Mouse (Mus musculus) heart, embryonic 10.5 days (tissue): Measurements from ENCODE around the gene Atg2a. TPM values are rescaled to one million over a fixed set of nuclear protein-coding genes. Genes with fewer than 3 reads are reported as not detected.

Experiments used
- DNase-seq: peaks from one replicate; pipeline ENCODE4 v3.0.0-alpha.2; 2017; ENCODE audit warnings: low spot score
- H3K27ac ChIP-seq: fragments of 300-500 bp; sonication (generic); 2 replicates; pipeline ENCODE4 v1.5.1; 2016; ENCODE audit warnings: mild to moderate bottlenecking
- H3K27me3 ChIP-seq: fragments of 300-500 bp; sonication (generic); 2 replicates; pipeline ENCODE4 v1.6.1; 2016; ENCODE audit warnings: mild to moderate bottlenecking; ENCODE audit not compliant: poor library complexity, insufficient read depth, severe bottlenecking
- H3K36me3 ChIP-seq: fragments of 300-500 bp; sonication (generic); 2 replicates; pipeline ENCODE4 v1.6.1; 2016; ENCODE audit warnings: mild to moderate bottlenecking, moderate library complexity
- H3K4me1 ChIP-seq: fragments of 300-500 bp; sonication (generic); 2 replicates; pipeline ENCODE4 v1.6.1; 2016; ENCODE audit warnings: mild to moderate bottlenecking
- H3K4me3 ChIP-seq: fragments of 300-500 bp; sonication (generic); 2 replicates; pipeline ENCODE4 v1.5.1; 2016; ENCODE audit warnings: mild to moderate bottlenecking, moderate library complexity
- H3K9me3 ChIP-seq: fragments of 300-500 bp; sonication (generic); 2 replicates; pipeline ENCODE4 v1.6.1; 2016; ENCODE audit warnings: mild to moderate bottlenecking, moderate library complexity
- WGBS: fragments of 180-500 bp; shearing (Covaris S2); methylation state at CpG from one replicate; pipeline ENCODE4 v1.1.7; 2016; 5-methylcytosine and 5-hydroxymethylcytosine counted together
- polyA plus RNA-seq: library from polyadenylated mRNA; unstranded; fragments of >200 nt; fragmentation: Nextera tagmentation; extraction: Ambion mirVana; gene quantifications from 2 replicates; pipeline ENCODE4 v1.2.1, GENCODE M21; 2016

The Atg2a gene
- polyA plus RNA-seq, 1 experiment from 2014 or later: 10.8 TPM

GRCm38 (mm10) chr19:6261379-6261778 is 19.9 kb downstream of the Atg2a start:
- H3K27ac ChIP-seq: no peak overlapping the region
- no peak overlapping the region for H3K4me3 ChIP-seq
- no peaks in the 10 kb centered on the region for H3K4me1 ChIP-seq
- 89% methylated on average over 14 of the region's 14 CpGs for WGBS
- no peaks in the 10 kb centered on the region for H3K27me3 ChIP-seq
- no peak for DNase-seq
- H3K36me3 ChIP-seq: peaks cover 62% of the 10 kb centered on the region
- H3K9me3 ChIP-seq: no peaks in the 10 kb centered on the region

GRCm38 (mm10) chr19:6262222-6262621 is 20.8 kb downstream of the Atg2a start:
- 58% methylated on average over 7 of the region's 7 CpGs for WGBS
- Histone ChIP-seq H3K4me3 (no peak overlapping the region), H3K9me3 (no peaks in the 10 kb centered on the region), H3K36me3 (peaks cover 54% of the 10 kb centered on the region), H3K27ac (no peak overlapping the region), H3K4me1 (no peaks in the 10 kb centered on the region), H3K27me3 (no peaks in the 10 kb centered on the region)
- no peak for DNase-seq

- 85% methylated on average over 8 of the region's 8 CpGs for WGBS
- peak overlapping the region; percentile 6; the same call in 1 of the 2 replicates for H3K4me3 ChIP-seq
- peaks cover 46% of the 10 kb centered on the region for H3K36me3 ChIP-seq
- H3K27ac ChIP-seq: no peak overlapping the region
- no peak for DNase-seq
- H3K4me1 ChIP-seq: no peaks in the 10 kb centered on the region
- H3K9me3 ChIP-seq: no peaks in the 10 kb centered on the region
- no peaks in the 10 kb centered on the region for H3K27me3 ChIP-seq
These were observed 21.5 kb downstream of the Atg2a start for GRCm38 (mm10) chr19:6262839-6263433.

- 0 out of 2 replicates have a peak, but pooled peaks cover 2% of the 10 kb centered on the region for H3K4me1 ChIP-seq
- no peak overlapping the region for H3K4me3 ChIP-seq
- 72% methylated on average over 9 of the region's 9 CpGs for WGBS
- peaks cover 34% of the 10 kb centered on the region for H3K36me3 ChIP-seq
- no peaks in the 10 kb centered on the region for H3K9me3 ChIP-seq
- no peaks in the 10 kb centered on the region for H3K27me3 ChIP-seq
- H3K27ac ChIP-seq: no peak overlapping the region
- DNase-seq: no peak
These were observed 22.7 kb downstream of the Atg2a start for GRCm38 (mm10) chr19:6264200-6264599.

GRCm38 (mm10) chr19:6264945-6265344 is 23.5 kb downstream of the Atg2a start:
- no peak overlapping the region for H3K27ac ChIP-seq
- H3K27me3 ChIP-seq: no peaks in the 10 kb centered on the region
- H3K9me3 ChIP-seq: no peaks in the 10 kb centered on the region
- no peak overlapping the region for H3K4me3 ChIP-seq
- 82% methylated on average over 8 of the region's 8 CpGs for WGBS
- H3K36me3 ChIP-seq: peaks cover 28% of the 10 kb centered on the region
- H3K4me1 ChIP-seq: 0 out of 2 replicates have a peak, but pooled peaks cover 2% of the 10 kb centered on the region
- no peak for DNase-seq

- no peak for DNase-seq
- Histone ChIP-seq H3K4me3 (no peak overlapping the region), H3K27me3 (no peaks in the 10 kb centered on the region), H3K4me1 (peaks cover 3% of the 10 kb centered on the region), H3K9me3 (no peaks in the 10 kb centered on the region), H3K27ac (no peak overlapping the region), H3K36me3 (peaks cover 20% of the 10 kb centered on the region)
- WGBS: 61% methylated on average over 6 of the region's 6 CpGs
These were observed 24.3 kb downstream of the Atg2a start for GRCm38 (mm10) chr19:6265727-6266182.

GRCm38 (mm10) chr19:6267306-6268169 is 26.1 kb downstream of the Atg2a start:
- H3K4me3 ChIP-seq: no peak overlapping the region
- WGBS: 66% methylated on average over 11 of the region's 11 CpGs
- H3K27ac ChIP-seq: no peak overlapping the region
- no peak for DNase-seq
- H3K9me3 ChIP-seq: no peaks in the 10 kb centered on the region
- H3K27me3 ChIP-seq: no peaks in the 10 kb centered on the region
- peaks cover 7% of the 10 kb centered on the region for H3K4me1 ChIP-seq
- peaks cover 2% of the 10 kb centered on the region for H3K36me3 ChIP-seq

- peak; percentile 94 for DNase-seq
- H3K36me3 ChIP-seq: no peaks in the 10 kb centered on the region
- WGBS: 13% methylated on average over 8 of the region's 8 CpGs
- no peak overlapping the region for H3K4me3 ChIP-seq
- no peak overlapping the region for H3K27ac ChIP-seq
- no peaks in the 10 kb centered on the region for H3K27me3 ChIP-seq
- H3K9me3 ChIP-seq: no peaks in the 10 kb centered on the region
- peaks cover 7% of the 10 kb centered on the region for H3K4me1 ChIP-seq
These were observed 26.7 kb downstream of the Atg2a start for GRCm38 (mm10) chr19:6268170-6268528.

- no peaks in the 10 kb centered on the region for H3K9me3 ChIP-seq
- H3K4me1 ChIP-seq: peaks cover 7% of the 10 kb centered on the region
- DNase-seq: no peak
- 78% methylated on average over 7 of the region's 7 CpGs for WGBS
- H3K4me3 ChIP-seq: no peak overlapping the region
- H3K36me3 ChIP-seq: no peaks in the 10 kb centered on the region
- no peak overlapping the region for H3K27ac ChIP-seq
- no peaks in the 10 kb centered on the region for H3K27me3 ChIP-seq
These were observed 27.2 kb downstream of the Atg2a start for GRCm38 (mm10) chr19:6268670-6269132.

GRCm38 (mm10) chr19:6269798-6270475 is 28.5 kb downstream of the Atg2a start:
- no peak for DNase-seq
- Histone ChIP-seq H3K27me3 (no peaks in the 10 kb centered on the region), H3K4me1 (peaks cover 7% of the 10 kb centered on the region), H3K36me3 (no peaks in the 10 kb centered on the region), H3K4me3 (no peak overlapping the region), H3K27ac (no peak overlapping the region), H3K9me3 (no peaks in the 10 kb centered on the region)
- WGBS: 86% methylated on average over 8 of the region's 8 CpGs

- no peaks in the 10 kb centered on the region for H3K9me3 ChIP-seq
- 48% methylated on average over 9 of the region's 9 CpGs for WGBS
- no peak for DNase-seq
- no peaks in the 10 kb centered on the region for H3K36me3 ChIP-seq
- H3K4me1 ChIP-seq: peaks cover 11% of the 10 kb centered on the region
- no peak overlapping the region; the same call in none of the 2 replicates for H3K27ac ChIP-seq
- 0 out of 2 replicates have a peak overlapping the region, but pooled peaks have one; percentile 9 for H3K4me3 ChIP-seq
- no peaks in the 10 kb centered on the region for H3K27me3 ChIP-seq
These were observed 29.2 kb downstream of the Atg2a start for GRCm38 (mm10) chr19:6270661-6271060.

- DNase-seq: no peak
- Histone ChIP-seq H3K4me3 (0 out of 2 replicates have a peak overlapping the region, but pooled peaks have one; percentile 9), H3K9me3 (no peaks in the 10 kb centered on the region), H3K36me3 (no peaks in the 10 kb centered on the region), H3K4me1 (peaks cover 16% of the 10 kb centered on the region), H3K27ac (no peak overlapping the region; the same call in none of the 2 replicates), H3K27me3 (no peaks in the 10 kb centered on the region)
- 32% methylated on average over 8 of the region's 8 CpGs for WGBS
These were observed 29.7 kb downstream of the Atg2a start for GRCm38 (mm10) chr19:6271206-6271605.

GRCm38 (mm10) chr19:6272053-6272452 is 30.6 kb downstream of the Atg2a start:
- WGBS: 62% methylated on average over 7 of the region's 7 CpGs
- Histone ChIP-seq H3K36me3 (no peaks in the 10 kb centered on the region), H3K4me1 (peaks cover 18% of the 10 kb centered on the region)

More at GRCm38 (mm10) chr19:6272053-6272452, 30.6 kb downstream of the Atg2a start:
- Histone ChIP-seq H3K27ac (no peak overlapping the region), H3K9me3 (no peaks in the 10 kb centered on the region), H3K27me3 (no peaks in the 10 kb centered on the region), H3K4me3 (no peak overlapping the region)
- no peak for DNase-seq
